Mouse (Mus musculus): ENCODE measurements at regions not wholly inside any gene's neighbourhood (a gene's known extent, or its start where the extent isn't known, plus 50 kb on each side); places are given as distances from the start of the nearest gene placed in this dataset.

DNA sequence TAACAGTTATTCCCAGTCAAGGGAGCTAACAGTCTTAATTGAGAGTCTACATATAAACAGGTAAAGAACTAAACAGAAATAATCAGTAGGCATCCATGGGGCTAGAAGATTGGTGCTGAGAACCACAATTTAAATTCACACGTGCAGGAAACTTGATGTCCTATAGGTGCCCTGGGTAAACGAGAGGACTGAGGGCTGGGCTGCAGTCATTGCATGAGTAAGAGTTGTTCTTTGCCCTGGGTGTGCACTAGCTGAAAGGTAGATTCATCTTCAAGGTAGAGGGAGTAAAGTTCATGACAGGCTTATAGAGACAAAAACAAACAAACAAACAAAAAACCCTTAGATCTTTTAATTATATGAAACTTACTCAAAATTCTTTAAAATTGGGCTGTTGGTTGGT is 411.1 kb upstream of the Acvr2a start:
- no peak for DNase-seq
- intact Hi-C loops (cut with DNase I) = no loop called here

- intact Hi-C loops (cut with DNase I) = no loop called here
- no peak for DNase-seq
These were observed 409.4 kb upstream of the Acvr2a start for GRCm38 (mm10) chr2:48404460-48404859.

GRCm38 (mm10) chr2:48407876-48408275 is 406.0 kb upstream of the Acvr2a start:
- DNase-seq = no peak

DNA sequence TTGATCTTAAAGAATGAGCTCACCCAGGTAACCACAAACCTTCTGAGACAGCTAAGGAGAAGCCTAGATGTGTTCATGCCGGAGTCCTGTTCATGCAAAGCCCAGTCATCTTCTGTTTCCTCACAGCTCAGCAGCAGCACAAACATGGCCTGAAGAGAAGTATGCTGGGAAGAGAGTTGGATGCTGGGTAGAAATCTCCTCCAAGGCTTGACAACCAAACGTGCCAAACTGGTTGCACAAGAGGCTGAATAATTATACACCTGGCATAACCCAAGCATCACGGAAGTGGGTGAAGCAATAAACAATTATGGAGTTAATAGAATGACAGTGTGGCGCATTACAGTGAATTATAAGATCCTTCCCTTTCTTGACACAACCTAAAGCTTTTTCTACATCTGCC is 404.0 kb upstream of the Acvr2a start:
- no peak for DNase-seq
- intact Hi-C loops (cut with DNase I) = no loop called here

More at GRCm38 (mm10) chr2:48407876-48408275, 406.0 kb upstream of the Acvr2a start:
- intact Hi-C loops (cut with DNase I) = no loop called here

GRCm38 (mm10) chr2:48411392-48411791 is 402.5 kb upstream of the Acvr2a start:
- intact Hi-C loops (cut with DNase I) = no loop called here
- no peak for DNase-seq

GRCm38 (mm10) chr2:48412683-48413440 is 401.0 kb upstream of the Acvr2a start:
- intact Hi-C loops (cut with DNase I) = no loop called here
- DNase-seq = no peak

GRCm38 (mm10) chr2:48414596-48415481 is 399.1 kb upstream of the Acvr2a start:
- DNase-seq = no peak
- intact Hi-C loops (cut with DNase I) = no loop called here

DNA sequence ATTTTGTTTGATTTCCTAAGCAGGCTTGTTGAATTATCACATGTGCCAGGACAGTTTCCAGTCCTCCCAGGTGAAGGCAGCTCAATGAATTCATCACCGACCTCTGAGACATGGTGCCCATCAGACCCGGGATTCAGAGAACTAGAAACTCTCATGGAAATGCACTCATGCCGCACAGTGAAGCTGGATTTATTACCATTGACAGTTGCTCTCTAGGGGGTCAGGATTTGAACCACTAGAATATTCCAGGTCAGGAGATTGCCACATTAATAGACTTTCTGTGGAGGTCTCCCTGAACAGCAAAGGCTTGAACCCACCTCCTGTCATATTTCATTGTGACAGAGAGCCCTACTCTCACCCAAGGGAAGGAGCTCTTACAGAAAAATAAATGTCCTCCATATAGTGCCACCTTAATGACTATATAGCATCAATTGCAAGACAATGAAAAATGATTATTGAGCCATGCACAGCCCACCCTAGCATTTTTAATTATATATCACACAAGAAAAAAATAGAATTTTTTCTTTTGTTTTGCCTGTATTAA is 397.6 kb upstream of the Acvr2a start:
- DNase-seq = no peak
- intact Hi-C loops (cut with DNase I) = no loop called here

DNA sequence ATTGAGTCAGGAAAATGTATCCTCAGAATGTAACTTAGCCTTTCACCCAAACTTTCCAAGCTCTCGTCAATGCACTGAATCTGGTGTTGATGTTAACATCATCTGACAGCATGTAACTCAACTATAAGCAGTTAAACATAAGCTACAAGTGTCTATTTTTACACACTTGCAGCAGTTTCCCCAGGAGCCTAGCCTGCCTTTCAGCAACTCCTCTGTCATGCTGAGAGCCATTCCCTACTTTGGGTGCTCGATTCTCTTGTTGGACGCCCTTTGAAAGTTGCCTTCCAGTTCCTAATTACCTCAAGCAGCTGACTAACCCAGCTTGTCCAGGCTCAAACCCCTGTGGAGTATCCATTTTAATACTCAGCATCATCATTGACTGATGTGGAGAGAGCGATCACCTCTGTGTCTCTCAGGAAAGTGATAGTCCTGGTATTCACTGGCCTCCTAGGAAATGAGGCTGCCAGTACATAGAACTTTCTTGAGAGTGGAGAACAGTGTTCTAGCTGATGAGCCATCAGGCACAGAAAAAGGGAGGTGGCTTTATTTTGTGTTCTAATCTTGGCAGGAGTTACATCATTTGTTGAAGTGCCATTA is 396.8 kb upstream of the Acvr2a start:
- intact Hi-C loops (cut with DNase I) = no loop called here
- DNase-seq = no peak

DNA sequence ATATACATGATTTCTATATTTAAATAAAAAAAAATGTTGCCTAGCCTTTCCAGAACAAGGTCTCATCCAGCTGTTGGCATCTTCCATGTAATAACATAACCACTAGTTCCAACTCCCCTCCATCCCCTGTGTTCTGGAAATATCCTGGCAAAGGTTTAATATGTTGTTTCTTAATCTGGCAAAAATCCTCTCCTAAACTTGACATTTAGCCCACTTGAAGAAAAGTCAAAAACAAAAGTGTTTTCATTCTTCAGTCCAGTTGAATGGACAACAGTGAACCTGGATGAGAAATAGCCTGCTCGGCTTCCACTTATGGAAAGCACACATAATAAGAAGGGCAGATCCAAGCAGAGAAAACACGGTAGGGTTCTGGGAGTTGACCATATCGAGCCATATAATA is 393.1 kb upstream of the Acvr2a start:
- intact Hi-C loops (cut with DNase I) = no loop called here
- DNase-seq = no peak

DNA sequence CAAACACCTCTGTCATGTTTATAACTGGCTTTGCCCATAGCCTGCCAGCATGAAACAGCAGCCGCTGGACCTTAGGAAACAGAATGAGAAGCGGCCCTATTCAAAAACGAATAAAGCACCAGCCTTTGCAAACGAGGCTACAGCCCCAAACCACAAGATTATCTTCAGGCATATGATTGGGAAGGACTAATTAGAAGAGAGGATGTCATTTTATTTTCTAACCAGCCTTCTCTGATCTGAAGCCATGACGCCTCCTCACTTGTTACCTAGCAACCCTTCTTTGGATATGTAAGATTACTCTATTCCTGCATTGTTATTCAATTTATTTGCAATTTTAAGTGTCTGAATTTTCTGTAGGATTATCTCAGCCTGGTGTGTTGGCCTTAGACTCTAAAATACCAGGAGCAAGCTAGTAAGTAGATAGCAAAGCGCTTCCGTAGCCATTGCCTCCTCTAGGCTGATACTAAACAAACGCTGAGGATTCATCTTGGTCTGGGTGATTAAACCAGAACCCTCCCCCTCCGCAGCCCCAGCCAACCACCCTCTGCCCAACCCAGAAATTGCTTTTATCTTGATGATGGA is 390.0 kb upstream of the Acvr2a start:
- no peak for DNase-seq
- intact Hi-C loops (cut with DNase I) = no loop called here

DNA sequence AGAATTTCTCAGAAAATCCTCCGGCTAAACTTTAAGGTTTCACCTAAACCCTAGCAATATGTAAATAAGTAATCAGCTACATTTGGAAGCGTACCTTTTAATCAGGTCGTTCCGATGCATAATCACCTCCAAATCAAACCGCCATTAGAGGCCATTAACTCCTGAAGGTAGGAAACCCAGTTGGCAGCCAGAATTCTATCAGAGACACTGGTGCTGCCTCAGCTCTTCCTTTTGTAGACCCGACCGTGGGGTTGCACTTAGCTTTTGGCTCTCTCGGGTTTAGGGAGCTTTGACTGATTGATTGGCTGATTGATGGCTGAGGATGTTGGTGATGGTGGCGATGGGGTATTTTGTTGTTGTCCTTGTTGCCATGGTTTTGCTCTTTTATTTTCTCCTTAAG is 389.3 kb upstream of the Acvr2a start:
- intact Hi-C loops (cut with DNase I) = no loop called here
- DNase-seq = no peak

DNA sequence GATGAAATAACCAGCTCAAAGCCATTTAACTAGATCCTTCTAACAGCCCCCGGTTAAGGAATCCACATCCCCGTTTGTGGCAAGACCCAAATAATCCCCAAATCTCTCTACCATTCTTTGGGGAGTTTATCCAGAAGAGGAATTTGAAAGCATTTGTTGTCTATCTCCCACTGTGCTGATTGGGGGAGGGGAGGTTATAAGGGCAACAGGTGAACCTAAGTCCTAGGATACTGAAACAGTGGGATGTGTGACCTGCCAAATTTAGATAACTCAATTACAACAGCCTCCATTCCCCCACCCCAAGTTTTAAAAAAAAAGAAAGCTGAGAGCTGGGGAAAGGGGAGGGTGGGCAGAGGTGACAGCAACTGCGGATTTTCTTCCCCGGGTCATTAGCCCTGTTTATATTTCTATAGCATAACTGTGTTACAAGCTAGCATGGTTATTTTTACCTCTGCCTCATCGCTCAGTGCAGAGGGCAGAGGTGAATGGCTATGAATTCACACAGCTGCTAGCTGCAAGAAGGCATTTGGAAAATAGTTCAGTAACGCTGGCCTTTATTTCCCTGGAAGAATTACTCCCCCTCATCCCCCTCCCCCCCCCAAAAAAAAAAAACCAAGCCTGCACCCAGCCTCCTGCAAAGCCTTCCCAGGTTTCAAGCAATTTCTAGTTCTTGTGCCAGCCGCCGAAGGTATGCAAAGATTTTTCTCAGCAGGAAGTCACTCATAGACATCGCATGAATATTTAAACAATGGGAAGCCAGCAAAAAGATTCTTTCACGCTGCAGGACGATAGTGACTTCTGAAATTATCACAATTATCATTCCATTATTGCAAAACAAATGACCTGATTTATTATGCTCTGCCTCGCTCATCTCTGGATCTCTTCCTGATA is 388.5 kb upstream of the Acvr2a start:
- intact Hi-C loops (cut with DNase I) = no loop called here
- DNase-seq = no peak

DNA sequence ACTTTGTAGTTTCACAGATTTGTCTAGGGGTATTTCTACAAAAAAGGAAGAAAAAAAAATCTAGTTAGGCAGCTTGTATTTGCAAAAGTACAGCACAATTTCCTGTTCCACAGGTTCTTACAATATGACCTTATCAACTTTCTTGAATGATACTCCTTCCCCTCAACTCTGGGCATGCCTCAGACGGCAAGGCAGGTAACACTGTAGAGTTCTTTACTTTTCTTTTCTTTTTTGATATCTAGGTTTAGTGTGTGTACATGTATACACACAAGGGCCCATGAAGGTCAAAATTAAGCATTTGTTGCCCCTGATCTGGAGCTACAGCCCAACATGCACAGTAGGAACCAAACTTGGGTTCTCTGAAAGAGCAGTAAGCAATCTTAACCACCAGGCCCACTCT is 381.4 kb upstream of the Acvr2a start:
- intact Hi-C loops (cut with DNase I) = no loop called here
- no peak for DNase-seq

DNA sequence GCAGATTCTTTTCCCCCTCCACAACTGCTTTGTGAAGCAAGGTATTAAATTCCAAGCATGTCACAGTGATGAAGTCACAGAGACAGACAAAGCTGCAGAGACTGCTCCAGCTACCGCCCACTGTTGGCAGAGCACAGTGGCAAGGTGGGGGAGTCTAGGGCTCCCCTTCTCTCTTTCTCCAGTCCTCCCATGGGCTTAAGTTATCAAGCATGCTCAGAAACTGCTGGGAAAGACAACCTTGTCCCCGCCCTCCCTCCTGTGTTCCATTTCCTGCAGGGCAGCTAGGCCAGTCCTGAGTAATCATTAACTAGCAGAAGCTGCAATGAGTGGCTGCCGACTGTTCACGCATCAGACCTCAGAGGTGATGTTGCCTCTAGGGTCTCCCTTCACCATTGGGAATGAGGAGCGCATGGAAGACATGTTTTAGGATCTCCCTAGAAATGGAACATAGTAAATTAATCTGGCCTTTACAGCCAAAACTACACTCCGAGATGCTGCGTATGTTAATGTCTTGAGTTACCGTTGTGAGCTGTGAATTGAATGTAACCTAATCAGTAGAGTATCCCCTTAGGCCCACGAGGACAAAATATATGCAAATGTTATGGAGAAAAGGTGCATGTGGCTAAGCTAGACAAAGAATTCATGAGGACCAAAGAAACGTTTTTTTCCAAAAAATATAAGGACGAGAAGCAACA is 372.5 kb upstream of the Acvr2a start:
- DNase-seq = no peak
- intact Hi-C loops (cut with DNase I) = no loop called here

DNA sequence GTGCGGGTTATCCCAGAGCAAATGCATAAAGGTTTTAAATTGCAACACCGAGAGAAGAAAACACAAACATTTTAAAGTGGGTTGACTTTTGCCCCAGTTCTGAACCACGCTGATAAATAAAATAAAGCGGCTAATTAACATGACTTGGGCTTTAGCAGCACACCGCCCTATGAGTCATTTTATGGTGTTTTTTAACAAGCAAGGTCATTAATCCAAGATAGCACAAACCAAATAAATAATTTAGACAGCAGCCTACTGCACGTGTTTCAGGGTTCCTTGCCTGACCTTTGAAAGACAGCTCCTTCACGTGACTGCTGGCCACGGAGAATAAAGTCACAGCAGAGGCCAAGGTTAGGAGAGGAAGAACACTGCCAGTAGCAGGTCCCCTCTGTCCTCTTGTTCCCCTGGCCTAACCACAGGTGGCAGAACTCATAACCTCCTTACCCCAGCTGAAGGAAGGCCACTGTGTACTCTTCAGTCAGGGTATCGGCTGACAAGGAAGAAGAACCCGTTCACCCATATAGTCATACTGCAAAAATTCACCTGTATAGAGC is 371.8 kb upstream of the Acvr2a start:
- intact Hi-C loops (cut with DNase I) = no loop called here
- DNase-seq = no peak

- intact Hi-C loops (cut with DNase I) = no loop called here
- no peak for DNase-seq
These were observed 367.9 kb upstream of the Acvr2a start for GRCm38 (mm10) chr2:48445898-48446604.

- intact Hi-C loops (cut with DNase I) = no loop called here
These were observed 367.3 kb upstream of the Acvr2a start for GRCm38 (mm10) chr2:48446617-48447016.

More at GRCm38 (mm10) chr2:48446617-48447016, 367.3 kb upstream of the Acvr2a start:
- no peak for DNase-seq

Data from heart, postnatal 36 days (tissue).